Mouse (Mus musculus) olfactory bulb, adult 2 months (tissue): ENCODE measurements around the gene Dip2c.

Experiments
- CTCF ChIP-seq: fragments of 200-500 bp; IDR thresholded peaks from 2 replicates; pipeline ENCODE4 v1.5.1; 2012; ENCODE audit warnings: low read depth, mild to moderate bottlenecking, low read length, moderate library complexity; ENCODE audit not compliant: insufficient read depth
- POLR2A ChIP-seq: fragments of 200-500 bp; IDR thresholded peaks from 2 replicates; pipeline ENCODE4 v1.6.1; 2012; ENCODE audit warnings: mild to moderate bottlenecking, low read depth, low read length, moderate library complexity; ENCODE audit not compliant: insufficient read depth

GRCm38 (mm10) chr13:9689366-9689765 lies 413.0 kb downstream of the Dip2c start:
- TF ChIP-seq POLR2A, result no peak
- TF ChIP-seq CTCF, result no peak
